Mouse (Mus musculus) brain, embryonic 14.5 days (tissue): Measurements from ENCODE around the gene Ppa2. TPM values are rescaled to one million over a fixed set of nuclear protein-coding genes. Genes with fewer than 3 reads are reported as not detected.
A peak's percentile ranks its signal among the peaks of the same experiment; 100 is the strongest.

Source experiments
- DNase-seq: peaks from one replicate; pipeline ENCODE4 v3.0.0-alpha.2; 2011; ENCODE audit warnings: low read depth
- CTCF ChIP-seq: fragments of 200-500 bp; IDR thresholded peaks from 2 replicates; pipeline ENCODE4 v1.5.1; 2012; ENCODE audit warnings: inconsistent platforms, mild to moderate bottlenecking, moderate library complexity, borderline replicate concordance; ENCODE audit not compliant: insufficient read depth, insufficient read length; ENCODE audit errors: extremely low read depth
- POLR2A ChIP-seq: fragments of 200-500 bp; IDR thresholded peaks from 2 replicates; pipeline ENCODE4 v1.6.1; 2012; ENCODE audit warnings: mild to moderate bottlenecking, inconsistent platforms, borderline replicate concordance; ENCODE audit not compliant: poor library complexity, insufficient read depth, insufficient read length, severe bottlenecking; ENCODE audit errors: extremely low read depth
- polyA plus RNA-seq: library from polyadenylated mRNA; depleted of rRNA; stranded (reverse); fragments of >200 nt; gene quantifications from 2 replicates; pipeline ENCODE4 v1.2.3, GENCODE M21; 2012; rRNA removed

Ppa2 gene
- polyA plus RNA-seq: 34.5 and 41.8 TPM in 2 replicates

GRCm38 (mm10) chr3:133309954-133310808, at the start of gene Ppa2:
Ppa2 (plus strand) TSS chr3:133310110.
- DNase-seq: peak; percentile 96
- peak; percentile 59 for TF ChIP-seq POLR2A
- TF ChIP-seq CTCF: peak; percentile 83

GRCm38 (mm10) chr3:133271887-133272286, 38.0 kb upstream of the Ppa2 start:
- TF ChIP-seq CTCF (peak; percentile 55; the same call in 1 of the 2 replicates), POLR2A (no peak)
- peak; percentile 81 for DNase-seq

- no peak for TF ChIP-seq POLR2A
- TF ChIP-seq CTCF: no peak
- no peak for DNase-seq
These were observed 25.3 kb upstream of the Ppa2 start for GRCm38 (mm10) chr3:133284587-133284986.

GRCm38 (mm10) chr3:133288795-133289194, 21.1 kb upstream of the Ppa2 start:
- no peak for DNase-seq
- no peak for TF ChIP-seq CTCF

- TF ChIP-seq POLR2A (no peak), CTCF (no peak)
- no peak for DNase-seq
These were observed 5.6 kb upstream of the Ppa2 start for GRCm38 (mm10) chr3:133304328-133304727.

GRCm38 (mm10) chr3:133308361-133308760, 1.5 kb upstream of the Ppa2 start:
- TF ChIP-seq POLR2A (no peak), CTCF (no peak)

GRCm38 (mm10) chr3:133309359-133309758, 551 bp upstream of the Ppa2 start:
- TF ChIP-seq POLR2A: no peak
- no peak for DNase-seq

More at GRCm38 (mm10) chr3:133308361-133308760, 1.5 kb upstream of the Ppa2 start:
- DNase-seq: no peak

- no peak for TF ChIP-seq POLR2A
- no peak for TF ChIP-seq CTCF
- DNase-seq: no peak
These were observed 884 bp downstream of the Ppa2 start for GRCm38 (mm10) chr3:133310809-133311179.

- no peak for TF ChIP-seq CTCF
- TF ChIP-seq POLR2A: no peak
These were observed 2.4 kb downstream of the Ppa2 start for GRCm38 (mm10) chr3:133312331-133312730.

GRCm38 (mm10) chr3:133312850-133313249, 2.9 kb downstream of the Ppa2 start:
- peak; percentile 39 for DNase-seq
- TF ChIP-seq POLR2A (no peak), CTCF (no peak)

More at GRCm38 (mm10) chr3:133312331-133312730, 2.4 kb downstream of the Ppa2 start:
- no peak for DNase-seq

GRCm38 (mm10) chr3:133313491-133314199, 3.7 kb downstream of the Ppa2 start:
- no peak for DNase-seq
- TF ChIP-seq POLR2A (no peak), CTCF (no peak)

- TF ChIP-seq CTCF (peak; percentile 82), POLR2A (no peak)
- peak; percentile 78 for DNase-seq
These were observed 4.6 kb downstream of the Ppa2 start for GRCm38 (mm10) chr3:133314475-133314874.

GRCm38 (mm10) chr3:133315011-133315410, 5.1 kb downstream of the Ppa2 start:
- no peak for DNase-seq
- no peak for TF ChIP-seq CTCF
- no peak for TF ChIP-seq POLR2A
